Mouse (Mus musculus) midbrain, embryonic 15.5 days (tissue): ENCODE results near the gene Nyap1. TPM values are rescaled to one million over a fixed set of nuclear protein-coding genes. Genes with fewer than 3 reads are reported as not detected.
A peak's percentile ranks its signal among the peaks of the same experiment; 100 is the strongest.

Experiments used
- ATAC-seq: fragments of 200-750 bp; cut with Nextera tagmentation; replicated peaks from 2 replicates; pipeline ENCODE4 v1.8.0; 2017; ENCODE audit warnings: moderate TSS enrichment
- H3K27ac ChIP-seq: fragments of 300-500 bp; sonication (generic); 2 replicates; pipeline ENCODE4 v1.5.1; 2015; ENCODE audit warnings: mild to moderate bottlenecking, inconsistent platforms
- H3K27me3 ChIP-seq: fragments of 300-500 bp; sonication (generic); replicated peaks from 2 replicates; pipeline ENCODE4 v1.6.1; 2015; ENCODE audit warnings: inconsistent platforms
- H3K36me3 ChIP-seq: fragments of 300-500 bp; sonication (generic); replicated peaks from 2 replicates; pipeline ENCODE4 v1.6.1; 2015; ENCODE audit warnings: inconsistent platforms
- H3K4me1 ChIP-seq: fragments of 300-500 bp; sonication (generic); 2 replicates; pipeline ENCODE4 v1.6.1; 2015; ENCODE audit warnings: inconsistent platforms
- H3K4me2 ChIP-seq: fragments of 300-500 bp; sonication (generic); 2 replicates; pipeline ENCODE4 v1.6.1; 2015; ENCODE audit warnings: inconsistent platforms, mild to moderate bottlenecking, moderate library complexity
- H3K4me3 ChIP-seq: fragments of 300-500 bp; sonication (generic); 2 replicates; pipeline ENCODE4 v1.5.1; 2015; ENCODE audit warnings: mild to moderate bottlenecking, inconsistent platforms
- H3K9ac ChIP-seq: fragments of 300-500 bp; sonication (generic); 2 replicates; pipeline ENCODE4 v1.6.1; 2015; ENCODE audit warnings: mild to moderate bottlenecking, inconsistent platforms
- H3K9me3 ChIP-seq: fragments of 300-500 bp; sonication (generic); 2 replicates; pipeline ENCODE4 v1.6.1; 2016; ENCODE audit warnings: inconsistent platforms
- WGBS: fragments of 180-500 bp; shearing (Covaris S2); methylation state at CpG from one replicate; pipeline ENCODE4 v1.1.7; 2015; ENCODE audit warnings: mixed read lengths; 5-methylcytosine and 5-hydroxymethylcytosine counted together
- polyA plus RNA-seq: library from polyadenylated mRNA; unstranded; fragments of >200 nt; fragmentation: Nextera tagmentation; extraction: Ambion mirVana; gene quantifications from 2 replicates; pipeline ENCODE4 v1.2.1, GENCODE M21; 2015

The Nyap1 gene
- polyA plus RNA-seq: 58.6 and 61.2 TPM in 2 replicates

- Histone ChIP-seq H3K4me3 (peak within 1 kb of the TSS; percentile 76), H3K27ac (peak within 1 kb of the TSS; percentile 87), H3K4me2 (peak within 1 kb of the TSS; percentile 92), H3K4me1 (peaks cover 43% of the 10 kb centered on the region), H3K27me3 (no peaks in the 10 kb centered on the region), H3K9ac (peak within 1 kb of the TSS; percentile 82), H3K9me3 (no peaks in the 10 kb centered on the region), H3K36me3 (no peaks in the 10 kb centered on the region; the same call in 1 of the 2 replicates)
- under 1% methylated on average over 56 of the region's 71 CpGs for WGBS
- peak; percentile 87 for ATAC-seq
These were observed at the start of gene Nyap1 for GRCm38 (mm10) chr5:137741023-137741931. Nyap1 (minus strand) TSS chr5:137741607.

- H3K4me3 ChIP-seq: no peak overlapping the region
- H3K27ac ChIP-seq: no peak overlapping the region
- no peaks in the 10 kb centered on the region for H3K27me3 ChIP-seq
- no peak for ATAC-seq
- no peak overlapping the region for H3K9ac ChIP-seq
- H3K4me1 ChIP-seq: peaks cover 20% of the 10 kb centered on the region
- no peak overlapping the region for H3K4me2 ChIP-seq
- no peaks in the 10 kb centered on the region for H3K36me3 ChIP-seq
- 91% methylated on average over 2 of the region's 2 CpGs for WGBS
- no peaks in the 10 kb centered on the region for H3K9me3 ChIP-seq
These were observed 47.6 kb upstream of the Nyap1 start for GRCm38 (mm10) chr5:137788946-137789531.

- no peak for ATAC-seq
These were observed 46.8 kb upstream of the Nyap1 start for GRCm38 (mm10) chr5:137788171-137788570.

DNA sequence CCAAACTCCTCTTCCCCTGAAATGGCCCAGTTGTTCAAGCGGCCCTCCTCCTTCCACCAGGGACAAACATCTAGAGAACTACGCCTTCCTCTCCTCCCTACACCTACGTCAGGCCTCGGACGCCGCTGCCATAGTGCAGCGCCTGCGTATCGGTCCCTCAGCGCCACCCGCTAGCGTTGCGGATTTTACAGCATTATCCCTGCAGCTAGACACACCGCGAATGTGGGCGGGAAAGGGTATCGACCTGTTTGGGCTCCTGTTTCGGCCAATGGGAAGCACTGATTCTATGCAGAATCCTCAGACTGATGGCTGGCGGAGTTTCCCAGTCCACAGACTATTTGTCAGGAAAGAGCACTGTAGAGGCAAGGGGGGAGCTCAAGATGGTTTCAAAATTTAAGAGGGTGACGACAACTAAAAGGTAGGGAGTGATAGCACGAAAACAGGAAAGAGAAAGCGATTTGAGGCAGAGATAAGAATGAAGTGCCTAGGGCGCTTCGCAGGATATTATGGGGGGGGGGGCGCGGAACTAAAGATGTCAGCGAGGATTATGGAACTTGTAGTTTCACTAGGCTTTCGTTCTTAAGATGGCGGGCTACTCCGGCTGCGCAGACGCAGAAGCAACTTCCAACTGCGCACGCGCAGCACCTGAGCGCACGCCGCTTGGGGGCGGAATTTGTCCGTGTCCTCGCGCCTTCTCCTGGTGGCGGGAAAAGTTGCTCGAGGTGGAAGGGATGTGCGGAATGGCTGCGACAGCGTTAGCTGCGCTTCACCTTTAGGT is 45.9 kb upstream of the Nyap1 start, which contains the start of the genes Mepce and Zcwpw1:
Gene Mepce (minus strand): TSS at position 505 of the 778 bp plus-strand sequence.
Gene Zcwpw1 (plus strand): TSS at position 648 of the 778 bp plus-strand sequence.
- H3K27me3 ChIP-seq: no peaks in the 10 kb centered on the region
- peak within 1 kb of the TSS; percentile 99 for H3K27ac ChIP-seq
- peak within 1 kb of the TSS; percentile 91 for H3K4me2 ChIP-seq
- peak within 1 kb of the TSS; percentile 88 for H3K9ac ChIP-seq
- peak within 1 kb of the TSS; percentile 72 for H3K4me3 ChIP-seq
- ATAC-seq: peak; percentile 78
- H3K36me3 ChIP-seq: peaks cover 5% of the 10 kb centered on the region; the same call in 1 of the 2 replicates
- peaks cover 37% of the 10 kb centered on the region for H3K4me1 ChIP-seq
- under 1% methylated on average over 48 of the region's 48 CpGs for WGBS
- no peaks in the 10 kb centered on the region for H3K9me3 ChIP-seq

More at GRCm38 (mm10) chr5:137788171-137788570, 46.8 kb upstream of the Nyap1 start:
- 0 out of 2 replicates have a peak overlapping the region, but pooled peaks have one; percentile 27 for H3K9ac ChIP-seq
- peak overlapping the region; percentile 91 for H3K4me2 ChIP-seq
- H3K4me3 ChIP-seq: peak overlapping the region; percentile 72
- H3K36me3 ChIP-seq: no peaks in the 10 kb centered on the region
- no peaks in the 10 kb centered on the region for H3K27me3 ChIP-seq
- H3K9me3 ChIP-seq: no peaks in the 10 kb centered on the region
- peaks cover 28% of the 10 kb centered on the region for H3K4me1 ChIP-seq
- WGBS: 71% methylated on average over 24 of the region's 24 CpGs
- H3K27ac ChIP-seq: no peak overlapping the region

DNA sequence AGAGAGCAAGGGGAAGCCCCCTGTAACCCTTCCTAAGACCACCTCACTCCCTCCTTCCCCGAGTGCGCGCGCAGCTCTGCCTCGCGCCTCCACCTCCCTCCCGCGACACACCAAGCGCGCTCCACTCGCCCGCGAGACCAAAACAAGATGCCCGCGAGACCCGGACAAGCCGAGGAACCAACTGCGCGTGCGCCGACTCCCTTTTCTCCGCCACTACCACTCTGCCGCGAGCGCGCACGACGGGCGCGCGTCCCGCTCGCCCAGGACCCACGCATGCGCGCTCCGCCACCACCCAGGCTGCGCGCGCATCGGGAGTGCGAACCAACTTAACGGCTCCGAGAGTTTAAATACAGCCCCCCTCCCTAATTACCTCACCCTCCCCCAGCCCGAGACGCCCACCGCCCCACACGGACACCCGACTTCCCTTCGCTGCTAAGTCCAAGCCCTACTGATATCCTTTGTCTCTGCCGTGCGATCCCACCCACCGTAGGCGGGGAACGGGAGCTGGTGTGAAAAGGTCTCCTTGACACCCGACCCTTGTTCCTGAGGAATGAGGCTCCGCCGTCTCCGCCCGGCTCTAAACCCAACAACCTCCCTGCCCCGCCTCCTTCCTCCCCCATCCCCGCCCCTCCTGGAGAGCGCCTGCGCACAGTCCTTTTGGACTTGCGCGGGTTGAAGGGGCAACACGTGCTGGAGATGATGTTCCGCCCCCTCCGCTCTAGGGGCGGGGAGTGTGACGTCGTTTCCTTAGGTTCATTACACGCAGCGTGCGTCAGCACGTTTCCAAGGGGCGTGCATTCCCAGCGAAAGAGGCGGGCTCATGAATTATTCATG is 44.9 kb upstream of the Nyap1 start:
- Histone ChIP-seq H3K4me1 (peaks cover 44% of the 10 kb centered on the region), H3K9me3 (no peaks in the 10 kb centered on the region), H3K27ac (peak overlapping the region; percentile 99), H3K36me3 (peaks cover 7% of the 10 kb centered on the region; the same call in 1 of the 2 replicates), H3K9ac (peak overlapping the region; percentile 88), H3K4me3 (peak overlapping the region; percentile 72), H3K27me3 (no peaks in the 10 kb centered on the region), H3K4me2 (peak overlapping the region; percentile 91)
- WGBS: under 1% methylated on average over 79 of the region's 79 CpGs
- peak; percentile 90 for ATAC-seq

DNA sequence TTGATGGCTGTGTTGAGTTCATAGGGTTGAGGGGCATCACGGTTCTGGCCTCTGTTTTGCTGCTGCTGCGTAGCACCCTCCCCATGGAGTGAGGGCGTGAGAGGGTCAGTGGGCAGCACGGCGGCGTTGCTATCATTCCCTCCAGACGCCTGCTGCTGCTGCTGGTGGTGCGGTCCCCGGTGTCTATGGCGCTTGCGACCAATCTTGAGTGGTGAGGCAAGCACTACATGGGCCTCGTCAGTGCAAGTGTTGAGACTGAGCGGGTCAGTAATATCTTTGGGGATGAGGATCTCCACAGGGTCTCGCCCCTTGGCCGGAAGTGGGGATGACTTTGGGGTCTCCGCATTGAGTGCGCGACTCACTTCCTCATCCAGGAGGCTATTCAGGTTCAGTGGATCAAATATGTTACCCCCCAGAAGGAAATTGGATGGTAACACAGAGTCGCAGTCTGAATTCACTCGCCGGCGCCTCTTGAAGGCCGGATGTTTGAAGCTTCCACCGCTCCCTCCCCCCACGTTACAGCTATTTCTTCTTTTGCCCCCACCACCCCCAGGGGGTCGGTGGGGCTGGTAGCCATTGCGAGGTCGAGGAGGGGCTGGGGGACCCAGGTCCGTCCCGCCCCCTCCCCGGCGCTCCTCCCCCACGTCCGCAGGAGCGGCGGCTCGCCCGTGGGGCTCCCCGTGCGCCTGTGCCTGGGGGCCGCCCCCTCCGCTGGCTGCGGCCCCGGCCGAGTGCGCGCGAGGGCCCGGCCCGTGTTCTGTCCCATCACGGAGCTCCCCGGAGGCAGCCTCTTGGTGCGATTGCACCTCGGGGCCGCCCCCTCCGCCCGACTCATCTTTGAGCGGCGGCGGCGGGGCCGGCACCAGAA is 44.0 kb upstream of the Nyap1 start:
- H3K9me3 ChIP-seq: no peaks in the 10 kb centered on the region
- 2% methylated on average over 48 of the region's 62 CpGs for WGBS
- peak overlapping the region; percentile 99 for H3K27ac ChIP-seq
- peak overlapping the region; percentile 91 for H3K4me2 ChIP-seq
- H3K27me3 ChIP-seq: no peaks in the 10 kb centered on the region
- ATAC-seq: peak; percentile 16
- peaks cover 50% of the 10 kb centered on the region for H3K4me1 ChIP-seq
- peak overlapping the region; percentile 88 for H3K9ac ChIP-seq
- H3K36me3 ChIP-seq: peaks cover 12% of the 10 kb centered on the region; the same call in 1 of the 2 replicates
- peak overlapping the region; percentile 72 for H3K4me3 ChIP-seq

DNA sequence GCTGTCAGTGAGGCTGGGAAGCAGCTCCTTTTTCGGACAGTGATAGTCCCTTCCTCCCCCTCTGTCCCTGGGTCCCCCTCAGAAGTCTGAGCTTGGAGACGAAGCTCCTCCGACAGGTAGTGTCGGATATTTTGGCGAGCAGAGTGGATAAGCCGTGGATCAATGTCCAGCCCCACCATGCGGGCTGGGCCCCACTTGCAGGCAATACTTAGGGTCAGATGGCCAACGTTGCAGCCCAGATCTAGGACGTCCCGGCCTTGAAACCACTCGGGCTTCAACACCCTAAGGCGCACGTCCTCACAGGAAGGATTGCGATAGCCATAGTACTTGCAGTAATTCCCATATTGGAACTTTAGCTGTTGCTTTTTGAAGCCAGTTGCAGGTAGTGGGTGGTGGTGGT is 43.1 kb upstream of the Nyap1 start:
- Histone ChIP-seq H3K27me3 (no peaks in the 10 kb centered on the region), H3K27ac (no peak overlapping the region), H3K4me3 (peak overlapping the region; percentile 72), H3K9me3 (no peaks in the 10 kb centered on the region), H3K9ac (peak overlapping the region; percentile 88; the same call in 1 of the 2 replicates), H3K4me2 (peak overlapping the region; percentile 91), H3K36me3 (peaks cover 12% of the 10 kb centered on the region; the same call in 1 of the 2 replicates), H3K4me1 (peaks cover 59% of the 10 kb centered on the region)
- no peak for ATAC-seq
- WGBS: 83% methylated on average over 14 of the region's 14 CpGs

DNA sequence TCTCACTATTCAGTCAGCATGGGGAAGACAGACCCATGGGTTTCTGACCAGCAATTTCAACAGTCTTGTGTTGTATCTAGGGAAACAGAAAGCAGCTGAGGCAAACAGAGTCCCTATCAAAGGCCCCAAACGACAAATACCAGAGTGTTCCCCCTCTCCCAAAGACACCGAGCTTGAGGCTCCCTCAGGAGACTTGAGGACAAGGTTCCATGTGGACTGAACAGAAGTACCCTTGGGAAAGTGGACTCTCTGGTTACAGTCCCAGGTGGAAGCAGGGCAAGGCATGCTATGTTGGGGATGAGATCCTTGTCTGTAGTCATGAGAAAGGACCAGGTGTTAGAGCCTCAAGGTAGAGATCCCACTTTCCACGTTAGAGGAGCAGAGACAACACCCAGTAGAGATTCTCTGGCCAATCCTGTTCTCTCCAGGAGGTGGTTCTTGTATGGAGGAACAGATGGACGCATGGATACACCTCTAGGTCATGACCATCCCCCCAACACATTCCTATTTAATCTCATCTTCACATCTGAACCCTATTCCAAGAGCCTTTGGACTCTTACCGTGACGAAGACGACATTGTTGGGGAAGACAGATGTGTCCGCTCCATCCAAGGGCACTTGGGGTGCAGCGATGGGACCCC is 42.6 kb upstream of the Nyap1 start:
- no peak for ATAC-seq
- peaks cover 61% of the 10 kb centered on the region for H3K4me1 ChIP-seq
- H3K4me2 ChIP-seq: peak overlapping the region; percentile 91
- WGBS: 65% methylated on average over 9 of the region's 9 CpGs
- 0 out of 2 replicates have a peak overlapping the region, but pooled peaks have one; percentile 88 for H3K9ac ChIP-seq
- no peaks in the 10 kb centered on the region for H3K9me3 ChIP-seq
- no peaks in the 10 kb centered on the region for H3K27me3 ChIP-seq
- no peak overlapping the region for H3K27ac ChIP-seq
- H3K36me3 ChIP-seq: peaks cover 12% of the 10 kb centered on the region; the same call in 1 of the 2 replicates
- H3K4me3 ChIP-seq: peak overlapping the region; percentile 72

DNA sequence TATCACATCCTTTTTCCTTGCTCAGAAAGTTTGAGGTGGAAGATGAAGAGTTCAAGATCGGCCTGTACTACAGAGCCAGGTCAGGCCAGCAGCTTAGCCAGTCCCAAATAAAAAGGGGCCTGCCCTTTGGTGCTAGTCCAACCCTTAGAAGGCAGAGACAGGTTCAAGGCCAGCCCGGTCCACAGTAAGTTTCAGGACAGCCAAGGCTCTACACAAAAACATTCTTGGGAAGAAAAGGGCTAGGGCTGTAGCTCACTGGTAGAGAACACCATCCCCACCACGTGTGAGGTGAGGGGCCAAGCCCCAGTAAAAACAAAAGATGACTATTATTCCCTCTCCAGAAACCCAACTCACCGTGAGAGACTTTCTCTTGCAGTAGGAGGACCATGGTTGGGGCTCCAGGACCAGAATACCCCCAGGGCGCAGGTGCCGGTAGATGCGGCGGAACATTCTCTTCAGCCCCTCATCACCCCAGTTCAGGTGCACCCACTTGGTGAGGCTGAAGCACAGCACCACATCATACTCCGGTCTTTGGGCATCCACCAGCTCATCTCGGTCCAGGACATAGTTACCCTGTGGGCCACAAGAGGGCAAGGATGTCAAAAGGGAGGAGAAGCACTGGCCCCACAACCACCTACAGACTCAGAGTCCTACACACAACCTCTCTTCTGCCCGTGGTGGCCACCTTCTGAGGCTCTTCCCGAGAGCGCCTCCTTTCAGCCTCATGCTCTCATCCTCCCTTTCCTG is 41.5 kb upstream of the Nyap1 start:
- ATAC-seq: no peak
- no peaks in the 10 kb centered on the region for H3K27me3 ChIP-seq
- H3K9me3 ChIP-seq: no peaks in the 10 kb centered on the region
- peaks cover 12% of the 10 kb centered on the region; the same call in 1 of the 2 replicates for H3K36me3 ChIP-seq
- peaks cover 60% of the 10 kb centered on the region for H3K4me1 ChIP-seq
- H3K27ac ChIP-seq: no peak overlapping the region
- H3K9ac ChIP-seq: 0 out of 2 replicates have a peak overlapping the region, but pooled peaks have one; percentile 88
- 84% methylated on average over 13 of the region's 13 CpGs for WGBS
- H3K4me2 ChIP-seq: peak overlapping the region; percentile 91
- peak overlapping the region; percentile 72 for H3K4me3 ChIP-seq
